Mouse (Mus musculus): ENCODE data around the gene Dglucy. TPM values are rescaled to one million over a fixed set of nuclear protein-coding genes. Genes with fewer than 3 reads are reported as not detected.

The Dglucy gene
- total RNA-seq, 2 experiments from 2014 or later: 3.6 to 4.0 TPM

DNA sequence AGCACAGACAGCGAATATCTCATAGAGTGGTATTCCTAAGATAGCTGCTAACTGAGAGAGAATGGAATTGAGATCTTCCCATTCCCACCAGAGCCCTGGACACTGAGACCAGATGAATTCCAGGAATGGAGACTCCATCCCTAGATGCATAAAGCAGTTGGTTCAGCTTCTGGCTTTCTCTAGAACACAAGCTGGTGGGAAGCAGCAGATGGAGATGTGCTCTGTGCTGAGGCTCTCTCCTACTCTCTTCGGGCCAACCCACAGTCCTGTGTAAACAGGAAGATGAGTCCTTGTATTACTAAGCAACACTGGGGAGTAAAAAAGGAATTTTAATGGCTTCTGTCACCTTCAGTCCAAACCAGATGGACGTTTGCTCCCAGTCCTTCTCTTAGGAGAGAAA, 96.7 kb downstream of the Dglucy start:
- DNase-seq (ENCODE audit: low spot score in 2 of 2): no peak

DNA sequence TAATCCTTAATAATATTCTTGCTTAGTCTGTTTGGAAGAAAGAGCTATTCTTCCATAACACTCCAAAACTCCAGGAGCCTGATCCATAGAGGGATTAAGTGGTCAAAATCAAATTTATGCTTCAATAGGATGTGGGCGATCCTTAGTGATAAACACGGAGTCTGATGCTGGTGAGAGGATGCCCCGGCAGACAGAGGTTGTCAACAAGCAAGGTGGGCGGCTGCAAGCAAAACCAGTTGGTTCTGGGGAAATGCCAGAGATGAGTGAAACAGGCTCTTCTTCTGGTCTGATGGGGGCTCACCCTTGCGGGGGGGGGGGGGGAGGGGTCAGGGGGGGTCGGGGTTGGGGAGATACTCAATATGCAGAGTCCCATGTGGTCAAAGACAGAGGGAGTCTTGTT, 97.1 kb downstream of the Dglucy start:
- DNase-seq (ENCODE audit: low spot score in 2 of 2): no peak

DNA sequence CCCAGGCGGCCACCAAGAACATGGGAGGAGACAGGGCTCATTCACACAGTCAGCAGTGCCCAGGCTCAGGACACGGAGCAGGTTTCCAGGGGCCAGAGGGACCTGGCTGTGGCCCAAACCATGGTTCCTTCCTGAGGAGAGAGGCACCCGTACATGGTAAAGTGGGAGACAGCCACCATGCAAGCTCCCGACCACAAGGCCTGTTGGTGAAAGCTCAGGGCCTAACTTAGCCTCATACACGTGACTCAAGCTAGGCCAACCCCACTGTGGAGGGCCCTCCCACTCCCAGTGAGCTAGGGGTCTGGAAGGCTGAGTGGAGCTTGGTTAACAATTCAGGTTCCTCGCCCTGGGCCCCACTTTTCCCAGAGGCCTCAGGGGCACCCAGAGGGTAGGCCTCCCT, 99.1 kb downstream of the Dglucy start:
- DNase-seq (ENCODE audit: low spot score in 2 of 2): no peak

DNA sequence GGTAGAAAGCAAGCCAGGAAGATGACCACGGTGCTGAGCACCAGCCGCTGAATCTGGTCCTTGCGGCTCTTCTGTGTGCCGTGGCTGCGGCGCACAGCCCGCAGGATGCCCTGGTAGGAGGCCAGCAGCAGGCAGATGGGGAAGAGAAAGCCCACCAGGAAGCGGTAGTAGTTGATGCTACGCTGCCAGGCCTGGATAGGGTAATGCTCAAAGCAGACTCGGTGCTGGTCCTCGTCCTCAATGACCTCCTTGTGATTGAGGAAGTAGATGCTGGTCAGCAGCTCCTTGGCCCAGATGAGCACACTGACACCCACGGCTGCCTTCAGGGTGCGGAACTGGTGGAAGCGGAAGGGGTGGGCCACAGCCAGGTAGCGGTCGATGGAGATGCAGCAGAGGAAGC, 99.7 kb downstream of the Dglucy start:
- no peak for DNase-seq (ENCODE audit: low spot score in 2 of 2)

DNA sequence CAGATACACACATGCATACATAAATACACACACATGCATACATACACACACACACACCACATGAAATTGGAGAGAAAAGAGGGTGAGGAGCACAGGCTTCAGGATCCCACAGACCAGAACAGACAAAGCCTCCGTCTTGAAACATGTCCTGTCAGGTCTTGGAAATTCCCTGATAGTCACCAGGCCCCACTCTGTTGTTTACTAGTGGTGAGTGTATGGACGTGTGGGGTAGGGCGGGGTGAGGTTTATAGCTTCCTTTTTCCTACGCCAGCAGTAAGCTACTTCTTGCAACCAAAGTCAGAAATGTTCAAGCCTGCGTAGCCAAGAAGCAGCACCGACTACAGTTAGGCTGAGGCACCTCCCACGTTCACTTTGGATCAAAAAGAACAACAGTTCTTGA, 104.3 kb downstream of the Dglucy start:
- DNase-seq (ENCODE audit: low spot score in 2 of 2): no peak

DNA sequence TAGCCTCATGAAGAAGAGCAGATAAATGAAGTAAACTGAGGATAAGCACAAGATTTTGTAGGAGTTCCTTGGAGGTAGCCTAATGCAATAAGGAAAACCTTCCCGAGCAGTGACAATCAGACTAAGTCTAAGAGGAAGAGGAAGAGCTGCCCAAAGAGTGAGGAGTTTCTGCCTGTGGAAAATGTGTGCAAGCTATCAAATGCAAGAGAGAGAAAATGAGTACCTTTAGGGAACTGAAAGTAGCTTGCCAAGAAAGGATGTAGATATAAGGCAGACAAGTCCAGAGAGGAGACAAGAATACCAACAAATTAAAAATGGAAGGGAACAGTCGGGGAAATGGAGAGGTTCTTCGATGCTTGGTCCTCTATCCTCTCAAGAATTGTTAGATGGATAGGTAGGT, 106.7 kb downstream of the Dglucy start:
- no peak for DNase-seq (ENCODE audit: low spot score in 2 of 2)

DNA sequence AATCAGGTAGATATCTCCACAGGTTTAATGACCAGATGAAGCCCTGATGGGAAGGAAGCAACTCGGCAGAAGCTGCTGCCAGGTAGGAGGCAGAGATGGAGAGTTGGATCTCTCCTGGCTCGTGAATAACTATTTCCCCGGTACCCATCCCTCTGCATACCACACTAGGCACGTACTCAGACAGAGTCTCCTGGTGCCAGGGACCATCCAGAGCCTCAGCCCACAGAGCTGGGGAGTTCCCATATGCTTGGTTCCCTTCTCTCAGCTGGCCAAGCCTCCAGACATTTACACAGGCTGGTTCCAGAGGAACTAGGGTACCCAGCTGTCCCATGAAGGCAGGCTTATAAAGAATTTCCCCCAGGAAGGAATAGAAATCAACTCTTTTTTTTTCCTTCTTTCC, 108.0 kb downstream of the Dglucy start:
- DNase-seq (ENCODE audit: low spot score in 2 of 2): no peak

DNA sequence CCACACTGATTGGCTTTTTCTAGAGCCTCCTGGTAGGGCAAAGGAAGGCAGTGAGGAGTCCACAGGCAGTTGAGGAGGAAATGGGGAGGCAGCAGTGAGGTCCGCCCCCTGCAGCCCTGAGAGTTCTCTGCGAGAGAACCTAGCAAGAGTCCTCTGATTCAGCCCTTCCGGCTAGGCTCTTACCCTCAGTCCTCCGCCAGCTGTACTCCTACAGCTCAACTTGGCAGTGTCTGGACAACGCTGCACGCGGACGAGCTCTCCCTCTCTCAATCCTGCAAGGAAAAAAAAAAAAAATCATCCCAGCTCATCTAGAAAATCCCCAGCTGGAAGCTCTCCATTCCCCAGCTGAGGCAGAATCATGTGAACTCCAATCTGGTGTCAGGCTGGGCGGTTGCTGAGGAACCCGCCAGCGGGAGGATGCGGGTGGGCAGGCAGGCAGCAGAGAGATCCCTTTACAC, 109.0 kb downstream of the Dglucy start:
- peak in 1 of 2 experiments; percentile 50 for DNase-seq (ENCODE audit: low spot score in 2 of 2)

DNA sequence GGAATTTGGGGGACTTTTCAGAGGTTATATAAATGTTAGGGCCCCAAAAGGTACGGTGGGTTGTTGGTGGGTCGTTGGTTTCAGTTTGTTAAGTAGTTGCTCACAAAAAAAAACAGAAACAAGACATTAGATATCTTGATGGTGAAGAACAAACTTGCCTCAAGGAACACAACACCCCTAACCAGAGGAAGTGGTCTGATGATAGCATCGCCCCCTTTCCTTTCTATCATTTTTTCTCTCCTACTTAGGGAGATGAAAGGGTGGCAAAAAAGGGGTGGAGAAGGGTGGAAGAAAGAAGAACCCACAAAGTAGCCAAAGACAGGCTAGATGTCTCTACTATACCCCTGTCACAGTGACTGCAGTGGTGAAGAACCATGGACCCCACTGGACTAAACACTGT, 111.7 kb downstream of the Dglucy start:
- no peak for DNase-seq (ENCODE audit: low spot score in 2 of 2)

DNA sequence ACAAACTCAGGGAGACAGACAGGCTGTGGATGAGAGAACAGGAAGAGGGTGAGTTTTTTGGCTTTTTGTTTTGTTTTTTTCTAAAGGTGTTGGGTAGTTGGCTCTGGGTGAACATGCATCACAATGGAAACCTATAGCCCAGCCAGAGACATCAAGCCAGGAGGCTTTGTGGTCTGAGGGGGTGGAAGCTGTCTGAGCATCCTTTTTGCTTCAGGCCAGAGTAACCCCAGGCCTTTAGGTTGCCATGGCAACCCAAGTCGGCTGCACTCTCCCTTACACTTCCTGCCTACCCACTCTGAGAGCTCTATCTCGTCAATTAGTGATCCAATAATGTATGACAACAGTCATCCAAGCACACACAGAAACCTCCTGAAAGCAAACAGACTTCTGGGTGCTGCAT, 116.6 kb downstream of the Dglucy start:
- no peak for DNase-seq (ENCODE audit: low spot score in 2 of 2)

DNA sequence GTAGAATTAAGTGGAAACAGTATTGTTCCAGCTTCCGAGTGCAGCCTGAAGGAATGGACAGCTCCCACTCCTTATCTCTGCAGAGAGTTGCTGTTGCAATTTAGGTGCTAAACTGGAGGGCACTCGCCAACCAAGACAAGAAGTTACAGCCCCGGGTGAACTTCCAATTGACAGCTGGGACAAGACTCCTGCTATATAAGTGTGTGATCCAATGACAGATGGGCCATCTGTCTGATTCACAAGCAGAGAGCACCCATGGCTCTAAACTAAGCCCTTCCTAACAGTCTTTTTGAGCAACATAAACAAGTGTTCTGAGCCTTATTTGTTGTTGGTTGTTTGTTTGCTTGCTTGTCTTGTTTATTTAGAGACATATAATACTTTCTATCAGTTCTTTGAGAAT, 117.8 kb downstream of the Dglucy start:
- DNase-seq (ENCODE audit: low spot score in 2 of 2): no peak

DNA sequence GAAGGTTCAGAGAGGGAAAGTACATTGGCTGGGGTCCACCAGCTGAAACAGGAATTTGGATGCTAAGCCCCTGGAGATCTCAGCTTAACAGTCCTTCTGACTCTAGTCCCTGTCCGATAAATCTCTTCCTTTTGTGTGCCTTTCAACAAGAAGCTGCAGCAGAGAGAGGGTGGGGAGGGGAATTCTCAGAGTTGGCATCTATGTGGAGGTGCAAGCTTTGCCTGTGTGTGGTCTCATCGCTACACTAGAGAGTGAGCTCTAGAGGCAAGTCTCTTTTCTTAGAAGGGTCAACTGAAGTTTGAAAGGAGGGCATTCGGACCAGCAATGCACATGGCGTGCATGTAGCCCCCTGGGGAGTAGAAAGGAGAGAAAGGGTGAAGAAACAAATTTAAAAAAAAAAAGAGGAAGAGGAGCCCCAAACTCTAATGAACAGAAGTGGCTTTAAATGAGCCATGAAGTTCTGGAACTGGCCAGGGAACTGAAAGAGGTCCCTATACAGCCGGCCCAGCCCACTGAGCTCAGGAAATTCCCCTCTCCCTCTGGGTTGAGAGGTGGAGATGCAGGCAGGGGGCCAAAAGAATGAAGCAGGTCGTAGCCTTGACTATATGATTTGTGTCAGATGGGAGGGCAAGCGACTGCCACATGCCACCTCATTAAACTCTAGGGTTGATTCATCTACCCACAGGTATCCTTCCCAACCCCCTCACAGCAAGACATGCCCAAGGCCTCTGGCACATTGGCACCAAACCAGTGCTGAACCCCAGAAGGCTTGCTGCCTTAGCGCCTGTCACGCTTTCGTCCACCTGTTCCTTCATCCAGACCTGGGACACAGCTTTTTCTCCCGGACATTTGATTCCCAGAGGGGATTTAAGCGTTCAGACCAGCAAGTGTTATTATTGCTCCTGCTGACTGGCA, 119.1 kb downstream of the Dglucy start:
- DNase-seq (ENCODE audit: low spot score in 2 of 2): no peak

DNA sequence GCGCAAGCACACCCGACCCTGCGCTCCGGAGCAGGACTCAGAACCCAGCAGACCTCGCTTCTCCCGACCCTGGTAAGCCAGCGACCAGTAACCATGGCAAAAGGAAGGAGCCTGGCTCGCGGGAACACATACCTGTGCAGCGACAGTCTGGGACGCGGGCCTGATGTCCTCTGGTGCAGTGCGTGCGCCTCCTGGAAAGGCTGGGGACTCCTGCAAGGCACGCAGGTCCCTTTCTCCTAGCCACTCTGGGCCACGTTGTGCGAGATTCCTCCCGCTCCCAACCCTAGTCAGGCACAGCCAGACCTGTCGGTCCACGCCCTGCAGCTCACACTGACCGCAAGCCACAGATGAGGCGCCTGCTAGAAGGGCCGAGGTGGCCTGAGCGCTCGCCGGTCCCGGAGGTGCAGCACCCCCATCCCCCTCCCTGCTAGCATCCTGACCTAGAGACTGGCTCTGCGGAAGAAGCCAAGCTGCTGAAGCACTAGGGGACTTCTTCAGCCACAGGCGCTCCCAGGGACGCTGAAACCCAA, 120.3 kb downstream of the Dglucy start:
- DNase-seq (ENCODE audit: low spot score in 2 of 2): no peak

DNA sequence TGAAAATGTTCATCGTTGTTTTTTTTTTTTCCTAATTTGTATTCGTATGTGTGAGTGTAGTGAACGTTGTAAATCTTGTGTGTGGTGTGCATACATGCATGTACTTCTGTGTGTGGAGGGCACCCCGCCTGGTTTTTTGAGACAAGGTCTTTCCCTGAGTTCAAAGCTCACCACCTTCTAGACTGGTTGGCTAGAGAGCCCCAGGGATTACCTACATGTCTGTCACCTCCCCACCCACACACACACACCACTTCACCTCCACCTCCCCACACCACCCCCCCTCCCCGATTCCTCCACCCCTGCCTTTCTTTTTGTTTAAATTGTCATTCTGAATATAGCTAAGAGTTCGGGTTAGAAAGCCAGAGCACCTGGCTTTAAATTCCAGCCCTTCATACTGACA, 122.0 kb downstream of the Dglucy start:
- DNase-seq (ENCODE audit: low spot score in 2 of 2): no peak

DNA sequence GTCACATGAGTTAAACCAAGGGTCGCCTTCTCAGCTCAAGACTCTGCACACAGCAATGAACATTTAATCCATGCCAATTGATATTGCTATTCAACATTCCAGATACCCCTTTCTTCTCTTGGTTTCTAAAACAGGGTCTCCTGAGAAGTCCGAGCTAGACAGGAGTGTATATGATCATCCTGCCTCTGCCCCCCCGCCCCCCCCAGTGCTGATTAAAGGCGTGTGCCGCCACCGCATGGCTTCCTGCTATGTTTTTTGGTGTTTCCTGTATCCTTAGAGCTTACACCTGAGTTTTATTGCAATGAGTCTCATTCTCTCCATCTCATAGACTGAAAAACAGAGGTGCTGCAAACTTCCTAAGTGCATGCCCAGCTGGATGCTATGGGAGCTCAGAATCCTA, 122.5 kb downstream of the Dglucy start:
- DNase-seq (ENCODE audit: low spot score in 2 of 2): no peak

DNA sequence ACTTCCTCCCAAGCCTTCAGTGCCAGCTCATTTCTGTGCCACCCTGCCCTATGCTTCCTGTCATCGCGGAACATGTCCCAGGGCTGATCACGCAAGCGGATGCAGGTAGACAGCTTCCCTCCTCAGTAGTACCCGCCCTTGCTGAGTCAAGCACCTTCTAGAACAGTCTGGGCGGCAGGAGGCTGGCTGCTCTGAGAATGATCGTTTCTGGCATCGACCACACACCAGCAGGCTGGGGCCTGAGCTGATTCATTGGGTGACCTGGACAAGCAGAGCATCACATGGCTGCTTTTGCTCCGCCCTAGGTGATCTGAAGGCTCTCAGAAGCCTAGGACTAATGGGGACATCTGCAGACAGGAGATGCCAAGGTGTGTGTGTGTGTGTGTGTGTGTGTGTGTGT, 124.9 kb downstream of the Dglucy start:
- no peak for DNase-seq (ENCODE audit: low spot score in 2 of 2)

DNA sequence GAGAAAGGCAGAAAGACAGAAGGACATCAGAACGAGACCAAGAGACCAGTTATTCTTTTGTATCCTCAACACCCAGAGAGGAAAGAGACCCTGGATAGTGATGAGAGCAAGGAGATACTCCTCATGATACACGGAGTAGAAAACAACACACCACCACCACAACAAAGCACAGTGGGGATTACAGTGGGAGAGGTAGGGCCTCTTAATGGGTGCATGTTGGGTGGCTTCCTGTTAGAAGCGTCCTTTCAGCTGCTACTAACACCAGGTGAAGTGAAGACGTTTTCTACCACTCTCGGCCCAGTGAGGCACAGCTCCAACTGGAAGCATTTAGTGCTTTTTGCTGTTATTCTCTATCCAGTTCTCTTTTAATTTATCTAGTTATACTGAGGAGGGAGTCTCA, 128.0 kb downstream of the Dglucy start:
- no peak for DNase-seq (ENCODE audit: low spot score in 2 of 2)

DNA sequence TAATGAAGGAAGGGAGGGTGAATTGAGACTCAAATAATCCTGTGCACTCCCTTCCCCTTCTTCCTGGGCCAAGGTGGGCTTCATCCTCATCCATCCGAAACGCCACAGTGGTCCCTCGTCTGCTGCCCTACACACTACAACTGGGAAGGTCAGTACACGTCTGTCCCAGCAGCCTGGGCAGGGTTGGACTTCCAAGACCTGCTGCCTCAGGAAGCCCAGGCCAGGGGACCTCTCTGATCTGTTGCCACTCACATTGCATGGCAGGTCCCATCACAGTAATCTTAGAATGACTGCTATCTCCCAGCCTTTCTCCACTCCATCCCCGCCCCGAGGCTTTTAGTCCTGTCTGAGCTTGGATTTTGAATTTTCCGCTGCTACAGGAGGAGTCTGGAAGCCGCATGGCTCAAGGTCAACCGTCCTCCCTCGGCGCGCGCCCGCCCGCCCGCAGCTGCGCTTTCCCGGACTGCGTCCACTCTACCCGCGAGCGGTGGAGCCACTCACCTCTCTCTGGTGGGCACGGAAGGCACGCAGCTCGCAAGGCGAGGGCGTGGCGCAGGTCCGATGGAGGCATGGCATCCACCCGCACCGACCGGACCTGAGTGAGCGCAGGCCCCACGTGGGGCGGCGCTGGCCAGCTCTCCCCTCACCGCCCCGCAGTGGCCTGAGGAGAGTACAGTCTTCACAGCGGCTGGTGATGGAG, 128.9 kb downstream of the Dglucy start, which contains the start of gene Gpr68:
Gene Gpr68, minus strand, starts transcription at position 601 of the 700 bp plus-strand sequence.
- no peak for DNase-seq (ENCODE audit: low spot score in 2 of 2)

DNA sequence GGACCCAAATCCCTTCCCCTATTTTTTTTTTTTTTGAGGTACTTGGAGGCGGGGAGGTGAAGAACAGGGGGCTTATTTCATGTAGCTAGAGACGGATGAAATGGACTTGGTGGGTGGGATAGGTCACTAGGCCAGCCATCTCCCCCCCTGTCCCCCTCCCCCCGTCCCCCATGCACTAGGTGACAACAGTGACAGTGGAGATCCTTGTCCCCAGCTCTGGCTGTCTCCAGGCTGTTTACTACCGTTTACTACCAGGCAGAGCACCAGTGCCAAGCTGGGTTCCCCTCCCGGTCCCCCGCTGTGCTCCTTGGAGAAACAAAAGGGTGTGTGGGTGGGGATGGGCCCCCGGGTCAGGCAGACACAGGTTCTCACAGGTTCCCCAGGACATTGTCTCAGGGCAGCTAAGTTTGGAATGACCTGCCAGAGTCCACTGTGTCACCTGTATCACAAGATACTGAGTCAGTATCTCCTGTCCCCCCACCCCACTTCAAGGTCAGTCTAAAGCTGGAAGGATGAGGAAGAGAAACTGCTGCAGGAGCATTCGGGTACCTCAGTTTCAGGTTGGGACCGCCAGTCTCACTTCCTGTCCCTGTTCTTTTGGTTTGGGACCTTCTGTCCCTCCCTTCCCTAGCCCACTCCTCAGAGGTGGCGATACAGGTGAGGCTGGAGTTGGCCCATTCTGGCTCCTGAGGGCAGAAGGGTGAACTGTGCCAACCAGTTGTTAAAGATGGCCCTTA, 129.6 kb downstream of the Dglucy start:
- no peak for DNase-seq (ENCODE audit: low spot score in 2 of 2)

DNA sequence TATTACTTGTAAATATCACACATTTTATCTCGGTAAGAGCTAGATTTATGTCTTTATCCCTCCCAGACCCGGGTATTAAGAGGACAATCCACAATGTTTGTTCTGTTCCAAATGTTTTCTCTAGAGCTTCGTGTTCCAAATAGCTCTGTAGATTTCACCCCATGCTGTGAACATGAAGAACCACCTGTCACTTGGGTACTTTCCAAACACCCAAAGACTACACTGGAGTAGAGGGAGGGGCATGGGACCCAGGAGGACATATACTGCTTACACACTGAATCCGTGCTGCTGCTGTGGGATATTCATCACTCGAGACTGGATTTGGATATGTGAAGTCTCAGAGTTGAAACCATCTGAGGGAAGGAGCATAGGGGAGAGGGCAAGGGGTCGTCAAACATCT, 130.9 kb downstream of the Dglucy start:
- no peak for DNase-seq (ENCODE audit: low spot score in 2 of 2)

DNA sequence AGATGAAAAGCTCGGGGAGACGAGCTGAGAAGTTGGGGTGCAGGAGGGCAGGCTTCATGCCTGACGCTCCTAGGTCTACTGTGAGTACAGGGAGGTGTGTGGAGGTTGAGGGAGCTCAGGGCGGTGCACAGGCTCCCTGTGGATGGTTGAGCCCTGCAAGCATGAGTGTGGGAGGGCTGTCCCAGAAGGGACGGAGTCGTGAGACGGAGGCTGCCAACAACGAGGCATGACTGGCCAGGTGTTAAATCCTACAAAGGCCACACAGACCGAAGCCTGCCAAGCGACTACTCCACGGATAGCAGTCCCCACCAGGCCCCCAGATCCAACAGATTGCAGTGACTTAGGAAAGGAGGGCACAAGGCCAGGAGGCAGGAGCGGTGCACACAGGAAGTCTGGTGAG, 131.9 kb downstream of the Dglucy start:
- DNase-seq (ENCODE audit: low spot score in 2 of 2): no peak

Measured in gastrocnemius, postnatal 4 days (tissue).